Mouse (Mus musculus): Measurements from ENCODE around the gene Loxl3.

- TF ChIP-seq CTCF (conservative IDR thresholded peaks at IDR 0.05; ENCODE audit: insufficient read depth, insufficient read length, low read depth, low read length), result no peak
- no peak for TF ChIP-seq POLR2A (IDR thresholded peaks at IDR 0.05; ENCODE audit: low read depth, low read length)
Measured at GRCm38 (mm10) chr6:83053136-83053960, 19.4 kb downstream of the Loxl3 start.

Data from kidney, adult 2 months (tissue).